Comparison of ENCODE assay signal across 15 mouse cellular contexts in the genomic region with DNA sequence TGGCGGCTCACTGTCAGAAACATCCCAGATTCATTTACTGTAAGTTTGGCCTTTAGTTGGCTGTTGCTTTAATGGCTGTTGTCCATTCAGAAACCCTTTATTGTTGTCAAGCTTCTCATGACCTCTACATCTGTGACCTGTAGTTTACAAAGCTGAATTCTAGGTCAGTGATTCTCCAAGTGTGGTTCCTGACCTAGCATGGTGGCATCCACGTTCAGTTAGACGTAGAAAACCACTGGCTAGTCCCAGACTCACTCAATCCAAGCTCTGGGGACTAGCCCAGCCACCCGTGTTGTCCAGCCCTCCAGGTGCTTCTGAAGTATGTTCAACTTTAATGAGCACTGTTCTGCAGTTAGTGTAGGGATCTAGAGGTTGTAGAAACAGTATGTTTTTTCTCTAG.
"Had no signal": no experiment of that assay in that cellular context is flagged by ENCODE, and none has a peak within 500 bp of the region (broad histone marks: within the 10 kb centered on the region; RNA-seq: fewer than 3 reads in every experiment).

No protein-coding gene starts in this region.

- H3K9ac ChIP-seq: neural tube, embryonic 15.5 days; stomach, embryonic 15.5 days had no signal

- DNase-seq: retina, postnatal 1 day; right cerebral cortex, adult 18-20 months; right cerebral cortex, postnatal 14 days; right cerebral cortex, postnatal 25 days; right cerebral cortex, postnatal 4 days; spleen, adult 18-20 months; thymus, adult 18-20 months; thymus, adult 2 months; thymus, postnatal 14 days; thymus, postnatal 25 days; thymus, postnatal 36 days; thymus, postnatal 4 days had no signal

- H3K4me1 ChIP-seq: stomach, embryonic 15.5 days had no signal

- H3K4me3 ChIP-seq: neural tube, embryonic 15.5 days; stomach, embryonic 15.5 days had no signal

- H3K27ac ChIP-seq: neural tube, embryonic 15.5 days; stomach, embryonic 15.5 days; stomach, postnatal 0 days had no signal

- H3K27me3 ChIP-seq: neural tube, embryonic 15.5 days; stomach, embryonic 15.5 days had no signal

- H3K9me3 ChIP-seq: neural tube, embryonic 15.5 days; stomach, embryonic 15.5 days had no signal

- H3K36me3 ChIP-seq: neural tube, embryonic 15.5 days; stomach, embryonic 15.5 days had no signal

- H3K4me2 ChIP-seq: neural tube, embryonic 15.5 days; stomach, embryonic 15.5 days had no signal
